Mouse (Mus musculus) cerebellum, adult 2 months (tissue): ENCODE results near the gene Usp36.

Experiments
- CTCF ChIP-seq: fragments of 200-500 bp; IDR thresholded peaks from 2 replicates; pipeline ENCODE4 v1.5.1; 2011; ENCODE audit warnings: low read depth, mild to moderate bottlenecking, control low read depth, low read length, moderate library complexity, borderline replicate concordance; ENCODE audit not compliant: insufficient read depth
- POLR2A ChIP-seq: fragments of 200-500 bp; IDR thresholded peaks from 2 replicates; pipeline ENCODE4 v1.6.1; 2011; ENCODE audit warnings: low read length, control low read depth, borderline replicate concordance; ENCODE audit not compliant: insufficient read depth

DNA sequence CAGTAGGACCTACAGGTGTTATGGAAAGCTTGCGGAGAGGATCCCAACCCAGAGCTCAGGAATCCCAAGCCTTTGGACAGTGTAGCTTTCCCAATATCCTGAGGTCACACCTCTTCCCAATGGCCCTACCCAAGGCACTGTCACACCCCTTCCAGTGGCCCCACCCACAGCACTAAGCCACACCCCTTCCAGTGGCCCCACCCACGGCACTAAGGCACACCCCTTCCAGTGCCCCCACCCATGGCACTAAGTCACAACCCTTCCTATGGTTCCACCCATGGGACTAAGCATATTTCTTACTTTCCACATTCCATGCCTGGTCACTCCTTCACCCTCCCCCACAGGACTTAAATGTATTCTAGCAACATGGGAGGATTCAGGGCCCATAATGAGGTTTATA, 8.8 kb upstream of the Usp36 start:
- TF ChIP-seq CTCF: no peak
- TF ChIP-seq POLR2A: no peak
